Mouse (Mus musculus): ENCODE results near the gene Adamts10. TPM values are rescaled to one million over a fixed set of nuclear protein-coding genes. Genes with fewer than 3 reads are reported as not detected.

Adamts10 gene
- 18.2 and 27.3 TPM in 2 replicates for polyA plus RNA-seq (2015; fragmentation: Nextera tagmentation; extraction: Ambion mirVana)

GRCm38 (mm10) chr17:33523918-33524755 is at the start of gene Adamts10:
TSS of gene Adamts10 (plus strand) at chr17:33524204.

GRCm38 (mm10) chr17:33555223-33555855 is 31.3 kb downstream of the Adamts10 start, which contains the start of gene Myo1f:
TSS of gene Myo1f (plus strand) at chr17:33555707.

Other genes with a start within 250 kb of the Adamts10 start
- 3.2 and 4.1 TPM in 2 replicates for gene Zfp955b, start 234.7 kb upstream of the Adamts10 start, polyA plus RNA-seq (2015; fragmentation: Nextera tagmentation; extraction: Ambion mirVana)
- gene Zfp81, start 165.3 kb upstream of the Adamts10 start, polyA plus RNA-seq (2015; fragmentation: Nextera tagmentation; extraction: Ambion mirVana): 2.9 and 4.1 TPM in 2 replicates
- 9.9 and 12.1 TPM in 2 replicates for gene Zfp101, start 129.6 kb upstream of the Adamts10 start, polyA plus RNA-seq (2015; fragmentation: Nextera tagmentation; extraction: Ambion mirVana)
- not detected in 2 replicates for gene Actl9, start 91.3 kb upstream of the Adamts10 start, polyA plus RNA-seq (2015; fragmentation: Nextera tagmentation; extraction: Ambion mirVana)
- gene Myo1f, start 31.5 kb downstream of the Adamts10 start, polyA plus RNA-seq (2015; fragmentation: Nextera tagmentation; extraction: Ambion mirVana): 17.9 and 26.2 TPM in 2 replicates
- 34.5 and 34.8 TPM in 2 replicates for gene Zfp414, start 104.9 kb downstream of the Adamts10 start, polyA plus RNA-seq (2015; fragmentation: Nextera tagmentation; extraction: Ambion mirVana)
- 13.6 and 16.2 TPM in 2 replicates for gene Pram1, start 113.9 kb downstream of the Adamts10 start, polyA plus RNA-seq (2015; fragmentation: Nextera tagmentation; extraction: Ambion mirVana)
- 201 and 207 TPM in 2 replicates for gene Hnrnpm, start 162.7 kb downstream of the Adamts10 start, polyA plus RNA-seq (2015; fragmentation: Nextera tagmentation; extraction: Ambion mirVana)
- gene March2, start 194.5 kb downstream of the Adamts10 start, polyA plus RNA-seq (2015; fragmentation: Nextera tagmentation; extraction: Ambion mirVana): 242 and 248 TPM in 2 replicates
- 138 and 157 TPM in 2 replicates for gene Rab11b, start 236.3 kb downstream of the Adamts10 start, polyA plus RNA-seq (2015; fragmentation: Nextera tagmentation; extraction: Ambion mirVana)